Mouse (Mus musculus): ENCODE data around the gene Olfr371. TPM values are rescaled to one million over a fixed set of nuclear protein-coding genes. Genes with fewer than 3 reads are reported as not detected.

Gene Olfr371
- total RNA-seq (2021), result not detected

GRCm38 (mm10) chr8:85225688-85226087, at the start of gene Olfr371:
Gene Olfr371, plus strand, starts transcription at chr8:85225988.
- no peak for DNase-seq
- intact Hi-C loops (cut with DNase I), result no loop called here

DNA sequence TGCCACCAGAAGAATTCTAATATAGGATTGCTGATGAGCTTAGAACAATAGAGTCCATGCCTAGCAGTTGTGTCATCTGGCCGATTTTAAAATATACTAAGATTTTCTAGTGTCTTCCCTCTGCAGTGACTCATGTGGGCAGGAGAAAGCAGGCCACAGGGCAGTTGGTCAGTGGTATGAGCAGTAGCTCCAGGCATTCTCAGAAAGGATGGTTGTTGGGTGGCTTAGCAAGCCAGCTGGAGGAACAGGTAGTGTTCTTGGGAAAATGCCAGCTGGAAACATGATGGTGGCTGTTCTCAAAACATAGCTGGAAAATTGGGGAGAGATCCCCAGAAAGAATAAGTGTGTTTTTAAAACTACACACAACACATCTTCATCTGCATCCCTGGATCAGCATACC, 33.4 kb upstream of the Olfr371 start:
- DNase-seq, result no peak
- intact Hi-C loops (cut with DNase I), result no loop called here

DNA sequence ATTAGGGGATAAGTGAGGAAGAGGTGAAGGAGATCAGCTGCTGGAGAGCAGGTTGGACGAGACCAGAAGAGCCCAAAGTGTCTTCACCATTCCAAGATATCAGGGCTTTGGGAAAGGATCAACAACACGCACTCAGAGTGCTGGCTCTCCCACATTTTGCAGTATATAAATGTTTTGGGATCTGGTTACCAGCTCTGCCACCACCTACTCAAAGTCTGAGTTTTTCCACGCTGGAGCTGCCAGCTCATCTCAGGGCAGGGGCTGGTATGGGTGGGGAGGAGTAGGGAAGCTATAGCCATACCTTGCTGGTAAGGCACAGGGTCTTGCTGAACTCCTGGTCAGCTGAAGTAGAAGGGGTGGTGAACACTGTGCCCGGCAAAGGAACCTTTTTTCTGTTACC, 5.6 kb upstream of the Olfr371 start:
- no peak for DNase-seq
- intact Hi-C loops (cut with DNase I), result no loop called here

- intact Hi-C loops (cut with DNase I), result no loop called here
- peak; percentile 34 to 39 for DNase-seq
Observed at GRCm38 (mm10) chr8:85220992-85221391, 4.8 kb upstream of the Olfr371 start.

GRCm38 (mm10) chr8:85227297-85227696, 1.5 kb downstream of the Olfr371 start:
- DNase-seq, result no peak
- intact Hi-C loops (cut with DNase I), result no loop called here

Other genes with a start within 250 kb of the Olfr371 start
- gene Junb, start 247.3 kb upstream of the Olfr371 start, total RNA-seq (2021), result 10 to 100 TPM; 12.6 to 12.7 TPM
- gene Hook2, start 235.4 kb upstream of the Olfr371 start, total RNA-seq (2021), result 1 to 10 TPM; 1.8 to 2.3 TPM
- gene Best2, start 211.5 kb upstream of the Olfr371 start, total RNA-seq (2021), result not detected
- 10 to 100 TPM; 78.6 to 79.7 TPM for gene Asna1, start 200.7 kb upstream of the Olfr371 start, total RNA-seq (2021)
- gene Trir, start 199.2 kb upstream of the Olfr371 start, total RNA-seq (2021), result 100 to 1,000 TPM; 117 to 120 TPM
- 10 to 100 TPM; 32.2 to 39.6 TPM for gene Tnpo2, start 189.1 kb upstream of the Olfr371 start, total RNA-seq (2021)
- 10 to 100 TPM; 12.6 to 13.0 TPM for gene Fbxw9, start 165.9 kb upstream of the Olfr371 start, total RNA-seq (2021)
- gene Gm5741, start 158.0 kb upstream of the Olfr371 start, total RNA-seq (2021), result not detected
- 10 to 100 TPM; 28.0 to 29.5 TPM for gene Dhps, start 154.2 kb upstream of the Olfr371 start, total RNA-seq (2021)
- 10 to 100 TPM; 48.5 to 51.6 TPM for gene Wdr83os, start 145.2 kb upstream of the Olfr371 start, total RNA-seq (2021)
- 10 to 100 TPM; 27.4 to 27.7 TPM for gene Wdr83, start 144.7 kb upstream of the Olfr371 start, total RNA-seq (2021)
- 10 to 100 TPM; 32.5 to 34.6 TPM for gene Man2b1, start 142.7 kb upstream of the Olfr371 start, total RNA-seq (2021)
- gene Zfp791, start 102.9 kb upstream of the Olfr371 start, total RNA-seq (2021), result 1 to 10 TPM; 2.5 to 2.8 TPM
- not detected for gene Cks1brt, start 74.1 kb upstream of the Olfr371 start, total RNA-seq (2021)
- gene Orc6, start 73.6 kb downstream of the Olfr371 start, total RNA-seq (2021), result 10 to 100 TPM; 16.6 to 16.7 TPM
- gene Vps35, start 73.8 kb downstream of the Olfr371 start, total RNA-seq (2021), result 10 to 100 TPM; 70.1 to 77.5 TPM
- 100 to 1,000 TPM; 274 to 314 TPM for gene Mylk3, start 160.4 kb downstream of the Olfr371 start, total RNA-seq (2021)
- gene 4921524J17Rik, start 206.8 kb downstream of the Olfr371 start, total RNA-seq (2021), result 10 to 100 TPM; 17.9 to 21.6 TPM